Mouse (Mus musculus): ENCODE results near the gene Med9. TPM values are rescaled to one million over a fixed set of nuclear protein-coding genes. Genes with fewer than 3 reads are reported as not detected.
A peak's percentile ranks its signal among the peaks of the same experiment; 100 is the strongest.

The Med9 gene
- polyA plus RNA-seq, 1 experiment, result 76.8 TPM

GRCm38 (mm10) chr11:59963364-59964162, 15.6 kb downstream of the Med9 start:
- no peaks in the 10 kb centered on the region for H3K27me3 ChIP-seq (replicated peaks)
- H3K4me3 ChIP-seq (replicated peaks), result peak overlapping the region; percentile 97
- no peaks in the 10 kb centered on the region for H3K9me3 ChIP-seq
- TF ChIP-seq FLI1 (IDR thresholded peaks at IDR 0.05; ENCODE audit: low read length) (no peak), GATA1 (IDR thresholded peaks at IDR 0.05; ENCODE audit: borderline replicate concordance, low read length) (no peak)
- peaks cover 96% of the 10 kb centered on the region for H3K4me1 ChIP-seq
- H3K36me3 ChIP-seq (replicated peaks; ENCODE audit: low read length), result peaks cover 51% of the 10 kb centered on the region

- no peak for TF ChIP-seq FLI1 (IDR thresholded peaks at IDR 0.05; ENCODE audit: low read length)
- TF ChIP-seq GATA1 (IDR thresholded peaks at IDR 0.05; ENCODE audit: borderline replicate concordance, low read length), result no peak
- peaks cover 93% of the 10 kb centered on the region for H3K4me1 ChIP-seq
- no peaks in the 10 kb centered on the region for H3K9me3 ChIP-seq
- H3K27me3 ChIP-seq (replicated peaks), result no peaks in the 10 kb centered on the region
- peaks cover 47% of the 10 kb centered on the region for H3K36me3 ChIP-seq (replicated peaks; ENCODE audit: low read length)
- peak overlapping the region; percentile 97 for H3K4me3 ChIP-seq (replicated peaks)
Measured at GRCm38 (mm10) chr11:59964163-59964758, 16.3 kb downstream of the Med9 start.

- H3K36me3 ChIP-seq (replicated peaks; ENCODE audit: low read length), result peaks cover 42% of the 10 kb centered on the region
- no peaks in the 10 kb centered on the region for H3K27me3 ChIP-seq (replicated peaks)
- H3K4me3 ChIP-seq (replicated peaks), result peak within 1 kb of the TSS; percentile 97
- H3K9me3 ChIP-seq, result no peaks in the 10 kb centered on the region
- TF ChIP-seq FLI1 (IDR thresholded peaks at IDR 0.05; ENCODE audit: low read length), result no peak
- no peak for TF ChIP-seq GATA1 (IDR thresholded peaks at IDR 0.05; ENCODE audit: borderline replicate concordance, low read length)
- peaks cover 87% of the 10 kb centered on the region for H3K4me1 ChIP-seq
Measured at GRCm38 (mm10) chr11:59964818-59965217, 16.8 kb downstream of the Med9 start, which contains the start of gene Rasd1. Gene Rasd1 (minus strand): TSS chr11:59964944.

GRCm38 (mm10) chr11:59965227-59966101, 17.5 kb downstream of the Med9 start:
- Histone ChIP-seq H3K9me3 (no peaks in the 10 kb centered on the region), H3K4me1 (peaks cover 86% of the 10 kb centered on the region), H3K36me3 (replicated peaks; ENCODE audit: low read length) (peaks cover 35% of the 10 kb centered on the region), H3K27me3 (replicated peaks) (peaks cover 5% of the 10 kb centered on the region), H3K4me3 (replicated peaks) (peak overlapping the region; percentile 97)
- no peak for TF ChIP-seq GATA1 (IDR thresholded peaks at IDR 0.05; ENCODE audit: borderline replicate concordance, low read length)
- TF ChIP-seq FLI1 (IDR thresholded peaks at IDR 0.05; ENCODE audit: low read length), result no peak

GRCm38 (mm10) chr11:59966102-59966483, 18.1 kb downstream of the Med9 start:
- TF ChIP-seq GATA1 (IDR thresholded peaks at IDR 0.05; ENCODE audit: borderline replicate concordance, low read length), result no peak
- TF ChIP-seq FLI1 (IDR thresholded peaks at IDR 0.05; ENCODE audit: low read length), result no peak

GRCm38 (mm10) chr11:59967765-59968164, 19.8 kb downstream of the Med9 start:
- Histone ChIP-seq H3K36me3 (replicated peaks; ENCODE audit: low read length) (peaks cover 12% of the 10 kb centered on the region), H3K27me3 (replicated peaks) (peaks cover 11% of the 10 kb centered on the region), H3K9me3 (no peaks in the 10 kb centered on the region), H3K4me1 (peaks cover 73% of the 10 kb centered on the region), H3K4me3 (replicated peaks) (no peak overlapping the region)
- TF ChIP-seq FLI1 (IDR thresholded peaks at IDR 0.05; ENCODE audit: low read length) (no peak), GATA1 (IDR thresholded peaks at IDR 0.05; ENCODE audit: borderline replicate concordance, low read length) (no peak)

More at GRCm38 (mm10) chr11:59966102-59966483, 18.1 kb downstream of the Med9 start:
- Histone ChIP-seq H3K4me1 (peaks cover 83% of the 10 kb centered on the region), H3K4me3 (replicated peaks) (peak overlapping the region; percentile 80), H3K36me3 (replicated peaks; ENCODE audit: low read length) (peaks cover 29% of the 10 kb centered on the region), H3K27me3 (replicated peaks) (peaks cover 8% of the 10 kb centered on the region), H3K9me3 (no peaks in the 10 kb centered on the region)

GRCm38 (mm10) chr11:59970780-59971179, 22.8 kb downstream of the Med9 start:
- TF ChIP-seq FLI1 (IDR thresholded peaks at IDR 0.05; ENCODE audit: low read length) (no peak), GATA1 (IDR thresholded peaks at IDR 0.05; ENCODE audit: borderline replicate concordance, low read length) (no peak)
- Histone ChIP-seq H3K9me3 (no peaks in the 10 kb centered on the region), H3K36me3 (replicated peaks; ENCODE audit: low read length) (no peaks in the 10 kb centered on the region), H3K4me3 (replicated peaks) (no peak overlapping the region), H3K27me3 (replicated peaks) (peaks cover 17% of the 10 kb centered on the region), H3K4me1 (peaks cover 77% of the 10 kb centered on the region)

- H3K9me3 ChIP-seq, result no peaks in the 10 kb centered on the region
- H3K4me3 ChIP-seq (replicated peaks), result no peak overlapping the region
- H3K4me1 ChIP-seq, result peaks cover 77% of the 10 kb centered on the region
- H3K36me3 ChIP-seq (replicated peaks; ENCODE audit: low read length), result no peaks in the 10 kb centered on the region
- peaks cover 18% of the 10 kb centered on the region for H3K27me3 ChIP-seq (replicated peaks)
- TF ChIP-seq GATA1 (IDR thresholded peaks at IDR 0.05; ENCODE audit: borderline replicate concordance, low read length), result no peak
- no peak for TF ChIP-seq FLI1 (IDR thresholded peaks at IDR 0.05; ENCODE audit: low read length)
Measured at GRCm38 (mm10) chr11:59971691-59972090, 23.7 kb downstream of the Med9 start.

- Histone ChIP-seq H3K27me3 (replicated peaks) (peaks cover 26% of the 10 kb centered on the region), H3K4me3 (replicated peaks) (no peak overlapping the region)
- no peak for TF ChIP-seq GATA1 (IDR thresholded peaks at IDR 0.05; ENCODE audit: borderline replicate concordance, low read length)
- no peak for TF ChIP-seq FLI1 (IDR thresholded peaks at IDR 0.05; ENCODE audit: low read length)
Measured at GRCm38 (mm10) chr11:59973389-59973788, 25.4 kb downstream of the Med9 start.

More at GRCm38 (mm10) chr11:59973389-59973788, 25.4 kb downstream of the Med9 start:
- Histone ChIP-seq H3K36me3 (replicated peaks; ENCODE audit: low read length) (no peaks in the 10 kb centered on the region), H3K9me3 (no peaks in the 10 kb centered on the region), H3K4me1 (peaks cover 69% of the 10 kb centered on the region)
